Mouse (Mus musculus): ENCODE measurements around the gene Exosc9. TPM values are rescaled to one million over a fixed set of nuclear protein-coding genes. Genes with fewer than 3 reads are reported as not detected.

Gene Exosc9
- polyA plus RNA-seq, 1 experiment from 2014 or later = 32.7 TPM

GRCm38 (mm10) chr3:36521073-36522060 is 31.0 kb upstream of the Exosc9 start, which contains the start of gene Gm11549:
Gene Gm11549, minus strand, starts transcription at chr3:36521813.
- Histone ChIP-seq H3K36me3 (ENCODE audit: insufficient read depth, low read length) (no peaks in the 10 kb centered on the region), H3K9me3 (ENCODE audit: low read length) (no peaks in the 10 kb centered on the region), H3K27me3 (replicated peaks; ENCODE audit: insufficient read depth, low read length) (peaks cover 13% of the 10 kb centered on the region; the same call in 1 of the 2 replicates), H3K4me1 (ENCODE audit: insufficient read depth, low read depth, low read length) (peaks cover 4% of the 10 kb centered on the region; the same call in 1 of the 2 replicates), H3K4me2 (replicated peaks; ENCODE audit: low read depth, low read length) (peak within 1 kb of the TSS; percentile 79), H3K9ac (replicated peaks; ENCODE audit: low read depth) (no peak within 1 kb of the TSS), H3K27ac (ENCODE audit: low read length) (no peak within 1 kb of the TSS), H3K4me3 (ENCODE audit: low read depth, low read length) (peak within 1 kb of the TSS; percentile 41)
- peak; percentile 18 for DNase-seq (ENCODE audit: low spot score)
- WGBS = 2% methylated on average over 50 of the region's 51 CpGs
- peak; percentile 38; the same call in 1 of the 2 replicates for ATAC-seq
- no peak for TF ChIP-seq EP300 (IDR thresholded peaks at IDR 0.05)
- no peak for TF ChIP-seq CTCF (IDR thresholded peaks at IDR 0.05)

- Histone ChIP-seq H3K27ac (ENCODE audit: low read length) (no peak overlapping the region), H3K4me2 (replicated peaks; ENCODE audit: low read depth, low read length) (no peak overlapping the region), H3K36me3 (ENCODE audit: insufficient read depth, low read length) (no peaks in the 10 kb centered on the region), H3K27me3 (replicated peaks; ENCODE audit: insufficient read depth, low read length) (peaks cover 13% of the 10 kb centered on the region; the same call in 1 of the 2 replicates), H3K4me1 (ENCODE audit: insufficient read depth, low read depth, low read length) (peaks cover 4% of the 10 kb centered on the region; the same call in 1 of the 2 replicates), H3K9ac (replicated peaks; ENCODE audit: low read depth) (no peak overlapping the region), H3K4me3 (ENCODE audit: low read depth, low read length) (no peak overlapping the region), H3K9me3 (ENCODE audit: low read length) (no peaks in the 10 kb centered on the region)
- WGBS = 13% methylated on average over 4 of the region's 4 CpGs
- ATAC-seq (no peak), DNase-seq (ENCODE audit: low spot score) (no peak)
- TF ChIP-seq EP300 (IDR thresholded peaks at IDR 0.05) (no peak), CTCF (IDR thresholded peaks at IDR 0.05) (no peak)
Observed at GRCm38 (mm10) chr3:36522137-36522536, 30.3 kb upstream of the Exosc9 start.

- H3K27me3 ChIP-seq (replicated peaks; ENCODE audit: insufficient read depth, low read length) = peaks cover 10% of the 10 kb centered on the region; the same call in 1 of the 2 replicates
- peaks cover 4% of the 10 kb centered on the region; the same call in 1 of the 2 replicates for H3K4me1 ChIP-seq (ENCODE audit: insufficient read depth, low read depth, low read length)
- H3K36me3 ChIP-seq (ENCODE audit: insufficient read depth, low read length) = no peaks in the 10 kb centered on the region
- 48% methylated on average over 3 of the region's 3 CpGs for WGBS
- no peak for TF ChIP-seq CTCF (IDR thresholded peaks at IDR 0.05)
- TF ChIP-seq EP300 (IDR thresholded peaks at IDR 0.05) = no peak
- H3K4me2 ChIP-seq (replicated peaks; ENCODE audit: low read depth, low read length) = no peak overlapping the region
- no peak overlapping the region for H3K9ac ChIP-seq (replicated peaks; ENCODE audit: low read depth)
- DNase-seq (ENCODE audit: low spot score) (no peak), ATAC-seq (no peak)
- no peak overlapping the region for H3K27ac ChIP-seq (ENCODE audit: low read length)
- H3K4me3 ChIP-seq (ENCODE audit: low read depth, low read length) = no peak overlapping the region
- no peaks in the 10 kb centered on the region for H3K9me3 ChIP-seq (ENCODE audit: low read length)
Observed at GRCm38 (mm10) chr3:36524466-36524865, 27.9 kb upstream of the Exosc9 start.

GRCm38 (mm10) chr3:36530345-36530744 is 22.1 kb upstream of the Exosc9 start:
- 0 out of 2 replicates have a peak overlapping the region, but pooled peaks have one; percentile 6 for H3K4me2 ChIP-seq (replicated peaks; ENCODE audit: low read depth, low read length)
- no peak overlapping the region for H3K4me3 ChIP-seq (ENCODE audit: low read depth, low read length)
- H3K36me3 ChIP-seq (ENCODE audit: insufficient read depth, low read length) = no peaks in the 10 kb centered on the region
- WGBS = 34% methylated on average over 6 of the region's 6 CpGs
- ATAC-seq (peak; percentile 87), DNase-seq (ENCODE audit: low spot score) (peak; percentile 81)
- H3K27me3 ChIP-seq (replicated peaks; ENCODE audit: insufficient read depth, low read length) = no peaks in the 10 kb centered on the region
- no peaks in the 10 kb centered on the region for H3K9me3 ChIP-seq (ENCODE audit: low read length)
- H3K27ac ChIP-seq (ENCODE audit: low read length) = no peak overlapping the region; the same call in 1 of the 2 replicates
- no peak overlapping the region for H3K9ac ChIP-seq (replicated peaks; ENCODE audit: low read depth)
- peaks cover 15% of the 10 kb centered on the region; the same call in 1 of the 2 replicates for H3K4me1 ChIP-seq (ENCODE audit: insufficient read depth, low read depth, low read length)
- TF ChIP-seq EP300 (IDR thresholded peaks at IDR 0.05) (no peak), CTCF (IDR thresholded peaks at IDR 0.05) (no peak)

GRCm38 (mm10) chr3:36530781-36531180 is 21.6 kb upstream of the Exosc9 start:
- H3K27me3 ChIP-seq (replicated peaks; ENCODE audit: insufficient read depth, low read length) = no peaks in the 10 kb centered on the region
- H3K4me1 ChIP-seq (ENCODE audit: insufficient read depth, low read depth, low read length) = peaks cover 15% of the 10 kb centered on the region; the same call in 1 of the 2 replicates
- WGBS = 64% methylated on average over 5 of the region's 5 CpGs
- H3K9me3 ChIP-seq (ENCODE audit: low read length) = no peaks in the 10 kb centered on the region
- DNase-seq (ENCODE audit: low spot score) = no peak
- H3K4me3 ChIP-seq (ENCODE audit: low read depth, low read length) = no peak overlapping the region
- H3K27ac ChIP-seq (ENCODE audit: low read length) = no peak overlapping the region
- H3K4me2 ChIP-seq (replicated peaks; ENCODE audit: low read depth, low read length) = no peak overlapping the region
- no peaks in the 10 kb centered on the region for H3K36me3 ChIP-seq (ENCODE audit: insufficient read depth, low read length)
- no peak for TF ChIP-seq CTCF (IDR thresholded peaks at IDR 0.05)
- TF ChIP-seq EP300 (IDR thresholded peaks at IDR 0.05) = no peak
- no peak for ATAC-seq
- H3K9ac ChIP-seq (replicated peaks; ENCODE audit: low read depth) = no peak overlapping the region

- no peak overlapping the region for H3K9ac ChIP-seq (replicated peaks; ENCODE audit: low read depth)
- H3K4me2 ChIP-seq (replicated peaks; ENCODE audit: low read depth, low read length) = no peak overlapping the region
Observed at GRCm38 (mm10) chr3:36531242-36531641, 21.2 kb upstream of the Exosc9 start.

More at GRCm38 (mm10) chr3:36531242-36531641, 21.2 kb upstream of the Exosc9 start:
- DNase-seq (ENCODE audit: low spot score) (no peak), ATAC-seq (no peak)
- peaks cover 15% of the 10 kb centered on the region; the same call in 1 of the 2 replicates for H3K4me1 ChIP-seq (ENCODE audit: insufficient read depth, low read depth, low read length)
- no peaks in the 10 kb centered on the region for H3K9me3 ChIP-seq (ENCODE audit: low read length)
- no peak overlapping the region for H3K27ac ChIP-seq (ENCODE audit: low read length)
- TF ChIP-seq EP300 (IDR thresholded peaks at IDR 0.05) = no peak
- no peak for TF ChIP-seq CTCF (IDR thresholded peaks at IDR 0.05)
- H3K4me3 ChIP-seq (ENCODE audit: low read depth, low read length) = no peak overlapping the region
- no peaks in the 10 kb centered on the region for H3K27me3 ChIP-seq (replicated peaks; ENCODE audit: insufficient read depth, low read length)
- no peaks in the 10 kb centered on the region for H3K36me3 ChIP-seq (ENCODE audit: insufficient read depth, low read length)
- 17% methylated on average over 2 of the region's 2 CpGs for WGBS

Data from lung, postnatal 0 days (tissue).